Mouse (Mus musculus): ENCODE measurements at regions not wholly inside any gene's neighbourhood (a gene's known extent, or its start where the extent isn't known, plus 50 kb on each side); places are given as distances from the start of the nearest gene placed in this dataset.

GRCm38 (mm10) chr14:79869325-79869724, 98.2 kb upstream of the Pcdh8 start:
- in situ Hi-C loops (cut with MboI; ENCODE audit: unreplicated experiment in 2 of 2), result no loop called here

DNA sequence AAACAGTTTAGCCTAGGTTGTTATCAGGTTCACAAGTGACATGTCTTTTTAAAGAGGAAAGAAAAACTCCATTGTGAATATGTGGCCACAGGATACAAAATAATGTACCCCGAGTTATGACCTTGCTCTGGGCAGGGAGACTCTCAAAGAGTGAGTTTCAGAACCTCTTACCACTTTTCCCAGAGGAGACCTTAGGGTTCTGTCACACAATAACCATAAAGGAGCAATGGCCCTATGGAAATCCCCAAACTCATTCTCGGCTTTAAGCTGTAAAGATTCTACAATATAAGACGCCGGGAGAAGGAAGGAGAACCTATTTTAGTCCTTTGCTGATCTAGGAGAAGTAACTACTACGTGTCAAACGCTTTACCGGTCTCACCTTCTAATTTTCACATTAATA, 85.1 kb upstream of the Pcdh8 start:
- in situ Hi-C loops (cut with MboI; ENCODE audit: unreplicated experiment in 2 of 2), result no loop called here

DNA sequence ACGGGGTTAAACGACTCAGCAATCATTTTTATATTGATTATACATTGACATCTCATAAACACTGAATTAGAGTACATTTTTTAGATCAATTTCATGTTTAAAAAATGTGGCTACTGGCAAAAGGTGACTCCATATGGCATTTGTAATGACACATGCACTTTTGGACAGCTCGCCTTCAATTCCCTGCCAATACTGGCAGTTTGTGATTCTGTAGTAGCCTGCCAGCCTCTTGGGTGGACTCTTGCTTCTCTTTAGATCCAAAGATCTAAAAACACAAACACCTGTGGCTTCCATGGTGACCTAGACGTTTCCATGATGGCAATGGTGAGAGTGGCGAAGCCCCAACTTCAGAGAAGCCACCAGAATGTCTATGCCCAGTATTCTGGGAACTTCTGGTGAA, 83.1 kb upstream of the Pcdh8 start:
- in situ Hi-C loops (cut with MboI; ENCODE audit: unreplicated experiment in 2 of 2), result no loop called here

GRCm38 (mm10) chr14:79852683-79853082, 81.6 kb upstream of the Pcdh8 start:
- in situ Hi-C loops (cut with MboI; ENCODE audit: unreplicated experiment in 2 of 2), result no loop called here

GRCm38 (mm10) chr14:79851795-79852194, 80.7 kb upstream of the Pcdh8 start:
- in situ Hi-C loops (cut with MboI; ENCODE audit: unreplicated experiment in 2 of 2), result no loop called here

- in situ Hi-C loops (cut with MboI; ENCODE audit: unreplicated experiment in 2 of 2), result no loop called here
Measured at GRCm38 (mm10) chr14:79851231-79851630, 80.1 kb upstream of the Pcdh8 start.

DNA sequence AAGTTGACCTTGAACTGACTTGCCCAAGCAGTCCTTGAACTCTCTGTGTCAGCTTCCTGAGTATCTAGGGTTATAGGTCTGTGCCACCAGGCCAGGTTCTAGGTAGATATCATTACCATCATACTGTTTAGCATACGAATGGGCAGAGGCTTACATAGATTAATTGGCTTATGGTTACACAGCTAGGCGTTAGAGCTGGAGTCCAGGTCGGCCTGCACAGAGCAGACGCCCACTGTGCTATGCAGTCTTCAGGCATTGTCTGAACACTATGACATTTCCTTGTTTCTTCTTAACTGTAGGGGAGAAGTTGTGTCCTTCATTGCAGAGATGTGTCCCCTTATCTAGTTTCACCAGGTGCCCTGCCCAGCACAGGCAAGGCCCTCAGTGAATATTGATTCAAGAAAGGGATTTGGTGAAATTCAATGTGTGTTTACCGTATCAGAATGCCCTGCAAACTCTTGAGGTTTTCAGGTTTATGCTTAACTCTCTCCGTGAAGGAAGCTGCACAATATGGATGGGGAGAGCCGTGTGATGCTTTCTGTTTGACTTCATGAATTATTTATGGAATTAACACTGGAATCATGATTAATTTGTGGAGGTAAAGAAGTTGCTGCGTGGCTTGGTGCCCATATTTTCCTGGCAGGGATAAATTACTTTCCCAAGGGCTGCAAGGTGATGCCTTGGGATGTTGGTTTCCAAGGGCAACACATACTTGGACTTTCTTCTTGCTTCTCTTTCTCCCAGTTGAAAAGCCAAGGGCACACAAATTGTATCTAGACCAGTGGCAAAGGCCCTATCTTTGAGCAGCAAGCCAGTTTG, 78.7 kb upstream of the Pcdh8 start:
- in situ Hi-C loops (cut with MboI; ENCODE audit: unreplicated experiment in 2 of 2), result no loop called here

DNA sequence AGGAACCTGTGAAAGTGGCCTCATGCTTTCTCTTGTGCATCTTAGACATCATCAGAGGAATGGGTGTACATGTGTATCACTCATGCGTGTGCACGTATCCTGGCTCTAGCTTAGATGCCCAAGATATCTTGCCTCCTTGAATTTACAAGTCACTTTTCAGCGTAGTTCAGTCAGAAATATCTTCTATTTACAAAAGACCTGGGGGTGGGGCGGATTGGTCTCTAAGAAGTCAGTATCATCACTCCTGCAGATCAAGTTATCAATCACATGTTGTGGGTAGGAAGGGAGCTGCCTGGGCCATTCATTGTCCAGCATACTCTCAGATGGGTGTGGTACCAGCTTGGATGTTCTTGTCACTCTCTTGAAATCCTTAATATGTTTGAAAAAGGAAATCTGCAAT, 77.0 kb upstream of the Pcdh8 start:
- in situ Hi-C loops (cut with MboI; ENCODE audit: unreplicated experiment in 2 of 2), result no loop called here

DNA sequence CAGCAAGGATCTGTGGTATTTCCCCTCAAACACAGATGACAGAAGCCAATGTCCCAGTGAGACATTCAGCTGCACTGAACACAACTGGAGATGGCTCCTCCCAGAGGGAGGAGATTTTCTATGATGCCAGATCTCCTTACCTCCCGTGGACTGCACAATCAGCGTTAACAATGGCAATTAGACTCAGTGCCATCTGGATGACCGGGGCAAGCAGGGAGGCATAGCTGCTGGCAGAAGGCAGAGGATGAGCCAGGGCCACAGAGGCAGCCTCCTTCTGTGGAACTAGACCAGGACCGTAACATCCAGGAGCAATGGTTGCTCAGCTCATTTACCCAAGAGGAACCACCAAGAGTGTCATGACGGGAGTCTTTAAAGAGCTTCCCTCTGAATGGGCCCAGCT, 73.2 kb upstream of the Pcdh8 start:
- in situ Hi-C loops (cut with MboI; ENCODE audit: unreplicated experiment in 2 of 2), result no loop called here

DNA sequence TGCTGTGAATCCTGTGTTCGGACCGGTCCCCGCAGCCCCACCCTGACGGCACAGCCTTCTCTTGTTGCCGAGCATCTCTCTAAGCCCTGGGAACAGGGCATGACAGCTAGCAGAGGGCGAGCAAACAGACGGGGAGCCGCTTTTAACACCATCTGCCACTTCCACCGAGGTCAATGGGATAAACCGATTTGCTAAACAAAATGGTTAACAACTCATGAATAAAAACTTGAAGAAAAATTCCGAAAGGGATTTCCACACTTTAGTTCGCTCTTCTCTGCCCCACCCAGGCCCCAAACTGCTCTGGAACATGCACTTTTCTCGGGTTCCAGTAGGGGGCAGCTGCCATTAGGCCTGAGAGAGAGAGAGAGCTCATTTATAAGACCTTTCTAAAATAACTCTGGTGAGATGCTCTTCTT, 72.0 kb upstream of the Pcdh8 start:
- in situ Hi-C loops (cut with MboI; ENCODE audit: unreplicated experiment in 2 of 2), result no loop called here

GRCm38 (mm10) chr14:79842734-79843133, 71.6 kb upstream of the Pcdh8 start:
- in situ Hi-C loops (cut with MboI; ENCODE audit: unreplicated experiment in 2 of 2), result no loop called here

DNA sequence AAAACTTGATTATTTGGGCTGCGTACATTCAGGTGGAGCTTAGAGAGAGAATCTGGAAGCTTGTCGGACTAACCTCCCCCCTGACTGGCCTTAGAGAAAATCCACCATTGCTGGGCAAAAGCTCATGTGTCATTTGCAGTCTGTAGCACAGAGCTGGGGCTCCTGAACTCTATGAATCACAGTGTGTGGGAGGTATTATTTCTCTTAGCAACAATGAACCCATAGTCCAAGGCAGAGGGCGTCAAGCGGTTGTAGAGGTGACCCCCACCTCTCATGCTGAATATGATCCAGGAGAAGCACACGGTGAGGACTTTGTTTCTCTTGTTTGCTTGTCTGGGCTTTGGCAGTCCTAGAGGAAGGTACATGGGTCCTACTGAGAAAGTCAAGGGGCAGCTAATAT, 66.0 kb upstream of the Pcdh8 start:
- in situ Hi-C loops (cut with MboI; ENCODE audit: unreplicated experiment in 2 of 2), result no loop called here

DNA sequence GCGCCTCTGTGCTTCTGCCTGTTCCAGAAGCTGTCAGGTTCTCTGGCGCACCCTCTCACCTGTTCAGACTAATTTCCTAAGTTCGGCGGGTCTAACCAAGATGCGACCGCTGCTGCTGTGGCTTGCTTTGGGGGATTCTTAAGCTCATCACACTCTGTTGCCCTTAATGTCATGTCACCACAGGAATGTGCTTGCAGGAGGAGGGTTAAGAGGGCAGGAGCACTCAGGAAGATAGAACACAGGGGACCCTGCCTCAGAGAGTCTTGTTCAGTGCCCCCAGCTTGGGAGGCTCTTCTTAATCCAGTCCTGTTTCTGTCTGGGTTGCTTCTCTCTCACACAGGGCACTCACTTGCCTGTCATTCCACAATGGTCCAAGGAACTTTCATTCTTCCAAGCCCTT, 65.1 kb upstream of the Pcdh8 start:
- in situ Hi-C loops (cut with MboI; ENCODE audit: unreplicated experiment in 2 of 2), result no loop called here

DNA sequence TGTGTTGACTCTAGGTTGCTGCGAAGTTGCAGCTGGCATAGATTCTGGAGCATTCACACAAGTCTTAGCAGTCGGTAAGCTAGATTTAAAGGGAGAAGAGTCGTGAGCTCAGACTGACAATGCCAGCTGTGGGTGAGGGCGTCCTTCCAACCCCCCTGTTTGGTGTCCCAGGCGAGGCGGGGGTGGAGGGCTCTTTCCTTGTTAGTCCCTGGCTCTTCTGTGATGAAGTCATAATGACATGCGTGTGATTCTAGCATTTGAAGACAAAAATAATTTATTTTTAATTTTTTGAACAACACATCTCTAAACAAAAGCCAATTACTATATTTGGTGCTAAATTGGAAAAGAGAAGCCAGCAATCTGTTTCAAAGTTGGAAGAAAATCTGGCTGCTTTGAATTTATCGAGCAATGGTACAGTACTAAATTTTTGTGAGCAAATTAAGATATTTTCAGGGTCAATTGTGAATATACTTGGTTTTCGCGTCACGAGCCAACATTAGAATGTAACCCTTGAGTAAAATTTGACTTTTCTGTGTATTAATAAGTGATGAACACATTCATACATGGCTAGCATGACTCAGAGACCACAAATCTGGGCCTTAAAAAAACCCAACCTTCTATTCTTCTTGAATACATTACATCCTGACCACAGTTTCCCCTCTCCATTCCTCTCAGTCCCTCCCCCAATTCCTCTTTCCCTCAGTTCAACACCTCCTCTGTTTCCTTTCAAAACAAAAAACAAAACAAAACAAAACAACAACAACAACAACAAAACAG, 53.7 kb upstream of the Pcdh8 start:
- in situ Hi-C loops (cut with MboI; ENCODE audit: unreplicated experiment in 2 of 2), result no loop called here

DNA sequence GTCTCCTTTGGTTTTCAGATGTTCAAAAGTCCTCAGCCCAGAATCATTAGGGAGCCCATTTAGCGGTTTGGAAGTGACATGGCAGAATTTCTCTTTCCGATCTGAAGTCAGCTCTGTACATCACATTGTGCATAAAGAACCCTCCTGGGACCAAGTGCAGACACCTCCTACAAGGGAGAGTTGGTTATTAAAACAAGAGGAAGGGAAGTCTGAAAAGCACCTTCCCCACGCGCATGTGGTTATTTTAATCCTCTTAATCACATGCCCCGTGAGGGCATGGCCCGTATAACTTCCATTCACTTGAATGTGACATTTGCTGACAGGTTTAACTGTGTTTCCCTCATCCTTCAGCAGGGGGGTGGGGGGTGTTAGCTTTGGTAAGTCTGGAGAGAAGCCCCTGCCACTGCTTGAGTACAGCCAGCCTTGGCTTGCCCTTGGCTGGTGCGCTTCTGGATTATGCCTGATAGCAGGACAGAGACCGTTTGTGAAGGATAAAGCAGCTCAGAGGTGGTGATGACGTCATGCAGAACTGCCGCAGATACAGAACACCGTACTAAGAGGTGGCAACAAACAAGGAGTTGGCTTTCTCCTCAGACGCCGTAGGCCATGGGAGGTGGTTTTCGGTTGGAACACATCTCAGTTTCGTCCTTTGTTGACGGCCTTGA, 51.5 kb upstream of the Pcdh8 start:
- in situ Hi-C loops (cut with MboI; ENCODE audit: unreplicated experiment in 2 of 2), result no loop called here

DNA sequence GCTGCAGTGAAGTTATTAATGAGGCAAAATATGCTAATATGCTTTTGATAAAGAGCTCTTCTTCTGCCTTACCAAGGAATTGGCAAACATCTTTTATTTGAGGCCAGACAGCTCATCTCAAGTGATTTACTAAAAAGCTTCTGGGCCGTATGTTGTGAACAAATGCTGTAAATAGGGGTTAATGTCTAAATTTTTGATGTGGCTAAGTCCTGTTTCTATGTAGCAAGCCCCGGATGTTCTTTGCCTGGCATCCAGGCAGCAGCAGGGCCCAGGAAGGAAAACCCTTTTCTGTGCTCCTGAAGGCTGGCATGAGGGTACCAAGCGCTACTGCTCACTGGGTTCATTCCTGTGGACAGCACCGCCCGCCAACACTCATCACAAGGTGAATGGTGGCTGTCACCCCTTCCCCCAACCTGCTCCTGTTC, 50.9 kb upstream of the Pcdh8 start:
- in situ Hi-C loops (cut with MboI; ENCODE audit: unreplicated experiment in 2 of 2), result no loop called here

GRCm38 (mm10) chr14:79821352-79822010, 50.4 kb upstream of the Pcdh8 start:
- in situ Hi-C loops (cut with MboI; ENCODE audit: unreplicated experiment in 2 of 2), result no loop called here
